Mouse (Mus musculus) hindbrain, postnatal 0 days (tissue): Measurements from ENCODE around the gene Lig4. TPM values are rescaled to one million over a fixed set of nuclear protein-coding genes. Genes with fewer than 3 reads are reported as not detected.

Experiments
- ATAC-seq: fragments of 200-750 bp; cut with Nextera tagmentation; 2 replicates; pipeline ENCODE4 v1.8.0; 2017; ENCODE audit warnings: mild to moderate bottlenecking, moderate TSS enrichment, moderate library complexity
- DNase-seq: peaks from one replicate; pipeline ENCODE4 v3.0.0-alpha.2; 2015; ENCODE audit warnings: low spot score
- H3K27ac ChIP-seq: fragments of 300-500 bp; sonication (generic); 2 replicates; pipeline ENCODE4 v1.5.1; 2014; ENCODE audit warnings: mild to moderate bottlenecking
- H3K27me3 ChIP-seq: fragments of 300-500 bp; sonication (generic); 2 replicates; pipeline ENCODE4 v1.6.1; 2014; ENCODE audit warnings: low read length, mixed read lengths; ENCODE audit not compliant: insufficient read depth
- H3K36me3 ChIP-seq: fragments of 300-500 bp; sonication (generic); 2 replicates; pipeline ENCODE4 v1.6.1; 2014; ENCODE audit warnings: low read length, mixed read lengths; ENCODE audit not compliant: insufficient read depth
- H3K4me1 ChIP-seq: fragments of 300-500 bp; sonication (generic); 2 replicates; pipeline ENCODE4 v1.6.1; 2014; ENCODE audit warnings: antibody characterized with exemption, low read length, mixed read lengths; ENCODE audit not compliant: insufficient read depth
- H3K4me2 ChIP-seq: fragments of 300-500 bp; sonication (generic); 2 replicates; pipeline ENCODE4 v1.6.1; 2014; ENCODE audit warnings: low read depth, mild to moderate bottlenecking, low read length, moderate library complexity, mixed read lengths
- H3K4me3 ChIP-seq: fragments of 300-500 bp; sonication (generic); 2 replicates; pipeline ENCODE4 v1.5.1; 2014; ENCODE audit warnings: low read length
- H3K9ac ChIP-seq: fragments of 300-500 bp; sonication (generic); replicated peaks from 2 replicates; pipeline ENCODE4 v1.6.1; 2014; ENCODE audit warnings: mild to moderate bottlenecking, low read length, moderate library complexity, mixed read lengths
- H3K9me3 ChIP-seq: fragments of 300-500 bp; sonication (generic); 2 replicates; pipeline ENCODE4 v1.6.1; 2016; ENCODE audit warnings: low read length, mixed read lengths
- CTCF ChIP-seq: IDR thresholded peaks from 2 replicates; pipeline ENCODE4 v1.5.1; 2016; ENCODE audit warnings: antibody characterized with exemption, control low read depth, low read depth
- WGBS: fragments of 180-500 bp; shearing (Covaris S2); extraction: QIAGEN DNeasy Blood & Tissue Kit; methylation state at CpG from one replicate; pipeline ENCODE4 v1.1.7; 2014; 5-methylcytosine and 5-hydroxymethylcytosine counted together
- polyA plus RNA-seq: library from polyadenylated mRNA; unstranded; fragments of >200 nt; fragmentation: Nextera tagmentation; extraction: Ambion mirVana; gene quantifications from 2 replicates; pipeline ENCODE4 v1.2.1, GENCODE M21; 2015
- total RNA-seq: library from RNA; depleted of rRNA; stranded (reverse); fragments of >200 nt; gene quantifications from 2 replicates; pipeline ENCODE4 v1.2.3, GENCODE M21; 2014

The Lig4 gene
- total and polyA plus RNA-seq, 2 experiments from 2014 or later = 4.0 to 6.1 TPM

DNA sequence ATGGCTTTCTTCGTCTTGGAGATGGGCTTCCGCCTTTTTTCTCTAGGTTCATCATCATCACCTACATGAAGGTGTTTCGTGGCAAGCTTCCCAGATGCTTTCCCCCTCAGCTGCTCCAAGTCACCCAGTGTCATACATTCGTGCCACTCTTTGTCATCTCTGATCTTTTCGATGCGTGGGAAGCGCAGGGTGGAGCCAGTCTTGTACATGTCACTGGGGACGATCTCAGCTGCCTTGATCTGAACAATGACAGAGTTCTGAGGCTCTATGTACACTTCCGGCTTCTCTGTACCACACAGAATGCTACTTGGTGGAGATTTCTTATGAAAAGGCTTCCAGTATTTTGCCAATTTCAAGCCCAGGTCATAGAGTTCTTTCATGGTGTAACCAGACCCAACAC is 5.6 kb downstream of the Lig4 start:
- 0 out of 2 replicates have a peak, but pooled peaks cover 5% of the 10 kb centered on the region for H3K4me1 ChIP-seq
- H3K9me3 ChIP-seq = no peaks in the 10 kb centered on the region
- no peak overlapping the region for H3K9ac ChIP-seq
- no peak overlapping the region for H3K4me2 ChIP-seq
- ATAC-seq (no peak), DNase-seq (no peak)
- no peak overlapping the region for H3K27ac ChIP-seq
- peaks cover 25% of the 10 kb centered on the region for H3K36me3 ChIP-seq
- TF ChIP-seq CTCF = no peak
- no peaks in the 10 kb centered on the region for H3K27me3 ChIP-seq
- no peak overlapping the region for H3K4me3 ChIP-seq
- 96% methylated on average over 9 of the region's 9 CpGs for WGBS

DNA sequence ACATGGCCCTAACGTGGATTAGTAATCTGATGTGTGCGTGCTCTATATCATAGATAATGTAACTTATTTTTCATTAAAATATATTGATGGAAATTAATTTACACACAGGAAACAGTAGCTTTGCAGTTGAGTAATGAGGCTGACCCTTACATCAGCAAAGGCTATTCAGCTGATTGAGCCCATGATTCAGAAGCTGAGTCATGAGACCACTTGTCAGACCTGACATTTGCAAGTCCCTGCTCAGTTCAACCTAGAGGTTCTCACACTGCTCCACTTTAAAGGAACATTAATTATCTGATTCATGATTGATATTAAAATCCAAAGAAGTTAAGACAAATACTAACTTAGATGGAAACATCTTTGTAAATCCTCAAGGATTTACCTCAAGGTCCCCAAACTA is 17.6 kb downstream of the Lig4 start:
- H3K9me3 ChIP-seq = no peaks in the 10 kb centered on the region
- no peak overlapping the region for H3K4me3 ChIP-seq
- ATAC-seq = no peak
- no peak for TF ChIP-seq CTCF
- no peaks in the 10 kb centered on the region for H3K36me3 ChIP-seq
- H3K27ac ChIP-seq = no peak overlapping the region
- no peak overlapping the region for H3K9ac ChIP-seq
- no peaks in the 10 kb centered on the region for H3K27me3 ChIP-seq
- no peaks in the 10 kb centered on the region for H3K4me1 ChIP-seq
- H3K4me2 ChIP-seq = no peak overlapping the region
- no peak for DNase-seq
- 96% methylated on average over 2 of the region's 2 CpGs for WGBS

GRCm38 (mm10) chr8:9958338-9958737 is 19.1 kb downstream of the Lig4 start:
- Histone ChIP-seq H3K27ac (no peak overlapping the region), H3K4me1 (no peaks in the 10 kb centered on the region), H3K9me3 (no peaks in the 10 kb centered on the region), H3K9ac (no peak overlapping the region), H3K27me3 (no peaks in the 10 kb centered on the region), H3K4me2 (no peak overlapping the region), H3K4me3 (no peak overlapping the region), H3K36me3 (no peaks in the 10 kb centered on the region)
- no peak for DNase-seq
- no peak for ATAC-seq
- WGBS = 81% methylated on average over 4 of the region's 4 CpGs
- TF ChIP-seq CTCF = no peak

GRCm38 (mm10) chr8:9949134-9949890 is 28.2 kb downstream of the Lig4 start:
- Histone ChIP-seq H3K9me3 (no peaks in the 10 kb centered on the region), H3K4me2 (no peak overlapping the region), H3K36me3 (no peaks in the 10 kb centered on the region), H3K27ac (no peak overlapping the region), H3K27me3 (no peaks in the 10 kb centered on the region), H3K4me3 (no peak overlapping the region), H3K9ac (no peak overlapping the region), H3K4me1 (no peaks in the 10 kb centered on the region)
- no peak for TF ChIP-seq CTCF
- WGBS = 57% methylated on average over 10 of the region's 10 CpGs
- DNase-seq = peak; percentile 52
- ATAC-seq = peak; percentile 67; the same call in 1 of the 2 replicates

DNA sequence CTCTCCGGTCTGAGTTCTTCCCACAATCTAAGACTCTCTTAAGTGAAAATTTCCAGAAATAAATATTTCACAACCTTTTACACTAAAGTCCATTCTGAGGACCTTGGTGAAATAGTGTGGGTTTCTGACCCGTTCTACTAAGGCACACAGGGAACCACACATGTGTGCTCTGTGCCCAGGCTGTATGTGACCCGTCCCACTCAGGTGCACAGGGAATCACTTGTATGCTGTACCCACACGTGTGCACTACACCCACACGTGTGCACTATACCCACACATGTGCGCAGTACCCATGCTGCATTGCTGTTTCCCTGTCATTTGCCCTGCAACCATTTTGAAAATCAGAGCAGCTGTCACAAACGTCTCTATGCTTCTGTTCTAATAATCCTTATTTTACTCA is 41.9 kb downstream of the Lig4 start:
- no peaks in the 10 kb centered on the region for H3K4me1 ChIP-seq
- no peak overlapping the region for H3K4me2 ChIP-seq
- H3K27ac ChIP-seq = no peak overlapping the region
- H3K27me3 ChIP-seq = no peaks in the 10 kb centered on the region
- H3K9ac ChIP-seq = no peak overlapping the region
- no peak for TF ChIP-seq CTCF
- no peak overlapping the region for H3K4me3 ChIP-seq
- ATAC-seq = no peak
- WGBS = 76% methylated on average over 7 of the region's 7 CpGs
- no peak for DNase-seq
- no peaks in the 10 kb centered on the region for H3K9me3 ChIP-seq
- no peaks in the 10 kb centered on the region for H3K36me3 ChIP-seq

DNA sequence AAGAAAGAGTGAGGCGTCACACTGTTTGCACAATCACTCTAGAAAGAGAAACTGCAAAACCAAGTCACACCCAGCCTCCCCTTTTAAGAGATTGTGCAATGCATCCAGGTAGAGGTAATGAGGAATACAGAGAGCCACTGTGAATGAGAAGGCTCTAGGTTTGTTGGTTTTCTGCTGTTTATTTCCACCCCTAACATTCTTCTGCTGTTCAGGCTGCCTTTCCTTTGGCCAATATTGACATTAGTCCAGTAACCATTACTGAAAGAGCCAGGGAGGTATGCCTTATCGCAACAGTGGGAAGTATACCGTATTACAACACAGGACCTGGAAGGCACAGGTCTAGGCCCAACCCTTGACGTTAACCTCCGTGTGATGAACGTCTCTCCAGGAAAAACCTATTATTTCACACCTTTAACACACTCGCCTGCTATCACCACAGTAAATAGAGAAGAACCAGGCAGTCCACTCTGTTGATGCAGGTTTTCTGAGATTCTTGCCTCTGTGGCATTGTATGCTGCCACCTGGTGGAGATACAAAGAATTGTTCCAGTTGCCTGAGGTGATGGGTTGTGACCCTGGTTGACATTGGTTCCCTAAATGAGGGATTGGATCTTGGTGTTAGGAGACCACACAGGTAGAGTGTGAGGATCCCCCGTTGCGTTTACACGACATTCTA is 42.5 kb downstream of the Lig4 start:
- Histone ChIP-seq H3K27ac (no peak overlapping the region), H3K36me3 (no peaks in the 10 kb centered on the region), H3K27me3 (no peaks in the 10 kb centered on the region), H3K4me2 (no peak overlapping the region), H3K4me3 (no peak overlapping the region), H3K4me1 (no peaks in the 10 kb centered on the region), H3K9me3 (no peaks in the 10 kb centered on the region), H3K9ac (no peak overlapping the region)
- peak; percentile 95 for TF ChIP-seq CTCF
- peak; percentile 76 for DNase-seq
- no peak for ATAC-seq
- 39% methylated on average over 10 of the region's 10 CpGs for WGBS

DNA sequence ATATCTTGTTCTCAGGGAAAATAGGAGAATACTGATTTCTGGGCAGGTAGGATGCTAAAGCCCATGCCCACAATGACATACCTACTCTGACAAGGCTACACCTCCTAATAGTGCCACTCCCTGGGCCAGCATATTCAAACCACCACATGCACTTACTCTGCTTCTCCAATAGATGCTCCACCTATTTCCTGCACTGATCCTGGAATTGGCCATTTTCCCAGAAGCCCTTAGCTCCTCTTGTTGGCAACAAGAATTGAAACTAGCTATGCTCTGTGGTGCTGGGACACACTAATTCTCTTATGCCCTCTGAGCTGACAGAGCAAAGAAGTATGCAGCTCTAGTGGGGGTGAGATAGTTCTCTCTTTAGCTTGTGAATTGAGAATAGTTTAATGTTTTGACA is 44.8 kb downstream of the Lig4 start:
- ATAC-seq (no peak), DNase-seq (peak; percentile 33)
- H3K9me3 ChIP-seq = no peaks in the 10 kb centered on the region
- no peak for TF ChIP-seq CTCF
- no peaks in the 10 kb centered on the region for H3K36me3 ChIP-seq
- H3K4me3 ChIP-seq = no peak overlapping the region
- H3K4me2 ChIP-seq = no peak overlapping the region
- no peak overlapping the region for H3K9ac ChIP-seq
- H3K27ac ChIP-seq = no peak overlapping the region
- H3K27me3 ChIP-seq = no peaks in the 10 kb centered on the region
- no peaks in the 10 kb centered on the region for H3K4me1 ChIP-seq
